Mouse (Mus musculus) splenic B cell, adult 2 months (primary cell): ENCODE results near the gene Smpx.
A peak's percentile ranks its signal among the peaks of the same experiment; 100 is the strongest.

ENCODE experiments used
- DNase-seq: peaks from one replicate; pipeline ENCODE4 v3.0.0-alpha.2; 2011; ENCODE audit warnings: low read depth, low spot score
- H3K27me3 ChIP-seq: 2 replicates; pipeline ENCODE4 v1.6.1; 2012; ENCODE audit warnings: mild to moderate bottlenecking, low read length, moderate library complexity, mixed read lengths; ENCODE audit not compliant: control insufficient read depth, poor library complexity, insufficient read depth, severe bottlenecking
- H3K36me3 ChIP-seq: 2 replicates; pipeline ENCODE4 v1.6.1; 2012; ENCODE audit warnings: mild to moderate bottlenecking, low read length, moderate library complexity, mixed read lengths; ENCODE audit not compliant: control insufficient read depth, poor library complexity, insufficient read depth, severe bottlenecking

Gene Smpx

GRCm38 (mm10) chrX:157698862-157699261 lies at the start of gene Smpx:
Gene Smpx (plus strand): TSS chrX:157698910.
- no peak for DNase-seq
- no peaks in the 10 kb centered on the region for H3K36me3 ChIP-seq

DNA sequence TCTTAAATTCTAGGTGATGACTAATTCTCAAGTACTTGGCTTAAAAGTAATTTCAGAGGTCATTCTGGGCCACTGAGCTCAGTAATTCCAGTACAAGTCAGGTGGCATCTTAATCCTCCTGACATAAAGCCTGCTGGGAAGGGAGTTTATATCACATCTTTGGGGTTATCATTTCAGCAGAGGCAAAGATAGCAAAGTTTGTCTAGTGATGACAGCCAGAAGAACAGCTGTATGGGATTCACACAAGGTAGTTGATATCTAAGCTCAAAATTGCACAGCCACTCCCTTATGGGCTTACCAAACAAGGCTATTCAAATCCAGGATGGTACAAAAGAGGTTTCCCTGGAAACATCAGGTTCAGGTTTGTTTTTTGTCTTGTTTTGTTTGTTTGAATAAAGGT lies 43.7 kb upstream of the Smpx start:
- Histone ChIP-seq H3K36me3 (no peaks in the 10 kb centered on the region), H3K27me3 (no peaks in the 10 kb centered on the region)
- no peak for DNase-seq

More at GRCm38 (mm10) chrX:157698862-157699261, at the start of gene Smpx:
- H3K27me3 ChIP-seq: no peaks in the 10 kb centered on the region

DNA sequence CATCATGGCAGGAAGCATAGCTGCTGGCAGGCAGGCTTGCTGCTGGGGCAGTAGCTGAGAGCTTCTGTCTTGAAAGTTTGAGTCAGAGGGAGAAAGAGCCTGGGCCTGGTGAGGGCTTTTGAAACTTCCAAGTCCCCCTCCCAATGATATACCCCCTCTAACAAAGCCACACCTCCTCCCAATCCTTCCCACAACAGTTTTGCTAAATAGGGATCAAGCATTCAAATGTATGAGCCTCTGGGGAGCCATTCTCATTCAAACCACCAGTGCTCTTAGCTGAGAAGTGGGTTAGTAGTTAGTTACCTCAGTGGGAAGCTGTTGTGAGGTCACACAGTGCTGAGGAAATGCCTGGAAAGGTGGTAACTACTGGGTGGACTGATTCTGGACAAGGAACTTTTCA lies 41.4 kb upstream of the Smpx start:
- no peaks in the 10 kb centered on the region for H3K27me3 ChIP-seq
- H3K36me3 ChIP-seq: no peaks in the 10 kb centered on the region
- no peak for DNase-seq

- no peaks in the 10 kb centered on the region for H3K36me3 ChIP-seq
- peak; percentile 1 for DNase-seq
- H3K27me3 ChIP-seq: no peaks in the 10 kb centered on the region
These were observed 26.9 kb upstream of the Smpx start for GRCm38 (mm10) chrX:157671820-157672219.

DNA sequence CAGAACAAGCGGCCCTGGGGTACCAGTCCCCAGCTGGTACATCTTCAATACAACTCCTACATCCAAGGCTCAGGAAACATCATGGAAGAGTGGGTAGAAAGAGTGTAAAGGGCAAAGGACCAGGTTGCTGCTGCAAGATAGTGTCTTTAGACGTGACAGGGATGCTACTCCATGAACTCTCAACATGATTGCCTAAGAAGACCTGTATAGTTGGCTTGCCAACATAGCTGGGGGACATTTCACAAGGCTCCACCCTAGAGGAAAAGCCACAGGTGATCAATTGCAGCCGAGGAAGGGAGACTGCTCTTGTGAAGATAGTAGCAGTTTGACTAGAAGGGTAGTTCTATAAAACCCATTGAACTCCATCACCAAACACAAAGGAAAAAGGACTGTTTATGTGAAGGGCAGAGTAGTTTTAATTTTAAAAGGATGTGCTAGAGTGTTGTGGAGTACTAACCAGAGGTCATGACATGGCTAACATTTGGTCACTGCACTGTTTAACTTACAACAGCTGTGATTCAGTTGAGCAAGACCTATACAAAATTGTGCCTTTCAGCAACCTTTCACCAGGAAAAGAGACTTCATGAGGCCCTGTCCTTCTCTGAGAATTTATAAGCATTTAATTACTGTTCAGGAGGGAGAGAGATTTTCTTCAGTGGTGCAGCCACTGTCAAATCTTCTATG lies 23.9 kb upstream of the Smpx start:
- Histone ChIP-seq H3K27me3 (no peaks in the 10 kb centered on the region), H3K36me3 (no peaks in the 10 kb centered on the region)
- DNase-seq: no peak

DNA sequence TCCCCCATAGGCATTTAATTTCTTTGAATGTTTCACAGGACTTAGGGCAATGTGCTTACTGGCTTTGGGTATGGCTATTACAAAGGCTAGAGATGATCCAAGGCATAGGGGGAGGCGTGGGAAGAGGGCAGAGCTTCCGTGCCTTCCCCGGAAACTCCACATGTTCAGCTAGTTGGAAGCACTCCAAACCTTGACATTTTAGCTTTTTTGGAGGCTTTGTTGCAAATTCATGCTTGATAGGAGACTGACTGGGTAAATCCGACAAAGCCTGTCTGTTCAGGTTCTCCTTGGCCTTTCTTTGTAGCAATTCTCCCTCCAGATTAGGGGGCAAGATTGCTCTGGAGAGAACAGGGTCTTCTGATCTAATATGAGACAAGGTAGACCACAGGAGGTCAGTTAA lies 7.5 kb upstream of the Smpx start:
- no peak for DNase-seq
- no peaks in the 10 kb centered on the region for H3K36me3 ChIP-seq
- no peaks in the 10 kb centered on the region for H3K27me3 ChIP-seq

- no peaks in the 10 kb centered on the region for H3K27me3 ChIP-seq
- DNase-seq: no peak
These were observed 1.0 kb upstream of the Smpx start for GRCm38 (mm10) chrX:157697591-157698135.

DNA sequence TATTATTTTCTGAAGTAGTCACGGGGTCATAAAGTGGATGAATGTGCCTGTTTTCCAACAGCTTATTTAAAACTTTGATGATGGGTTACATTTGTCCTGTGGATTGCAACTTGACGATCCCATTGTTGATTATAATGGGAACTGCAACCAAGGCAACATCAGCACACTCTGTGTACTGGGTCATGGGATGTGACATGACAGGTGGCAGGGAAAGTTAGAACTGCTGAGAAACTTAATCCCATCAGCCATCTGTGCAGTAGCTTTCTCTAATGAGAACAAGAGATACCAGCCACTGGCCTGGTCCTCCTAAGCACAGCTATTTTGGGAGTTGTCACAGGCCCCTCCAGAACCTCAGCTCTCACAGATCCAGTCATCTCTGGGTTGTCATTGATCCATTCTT lies 8.5 kb downstream of the Smpx start:
- no peaks in the 10 kb centered on the region for H3K27me3 ChIP-seq
- DNase-seq: no peak
- no peaks in the 10 kb centered on the region for H3K36me3 ChIP-seq

More at GRCm38 (mm10) chrX:157697591-157698135, 1.0 kb upstream of the Smpx start:
- no peaks in the 10 kb centered on the region for H3K36me3 ChIP-seq

- no peak for DNase-seq
- H3K27me3 ChIP-seq: no peaks in the 10 kb centered on the region
- no peaks in the 10 kb centered on the region for H3K36me3 ChIP-seq
These were observed 10.0 kb downstream of the Smpx start for GRCm38 (mm10) chrX:157708616-157709280.

DNA sequence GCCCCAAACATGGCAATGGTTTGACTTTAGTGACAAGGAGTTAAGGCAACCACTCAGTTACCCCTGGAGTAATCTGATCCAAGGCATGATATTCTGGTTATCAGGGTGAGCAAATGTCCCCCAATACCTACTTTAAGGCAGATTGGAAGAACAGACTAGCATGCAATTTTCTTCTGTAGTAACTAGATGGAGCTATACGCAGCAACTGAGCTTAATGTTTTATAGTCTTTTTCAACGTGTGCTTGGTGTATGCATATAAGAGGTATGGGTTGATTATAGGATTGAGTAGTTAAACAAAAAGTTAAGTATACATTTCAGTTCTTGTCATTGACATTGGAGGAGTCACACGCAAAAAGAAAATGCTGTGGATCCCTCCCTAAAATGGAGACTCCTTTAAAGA lies 21.2 kb downstream of the Smpx start:
- H3K27me3 ChIP-seq: no peaks in the 10 kb centered on the region
- no peaks in the 10 kb centered on the region for H3K36me3 ChIP-seq
- DNase-seq: no peak

DNA sequence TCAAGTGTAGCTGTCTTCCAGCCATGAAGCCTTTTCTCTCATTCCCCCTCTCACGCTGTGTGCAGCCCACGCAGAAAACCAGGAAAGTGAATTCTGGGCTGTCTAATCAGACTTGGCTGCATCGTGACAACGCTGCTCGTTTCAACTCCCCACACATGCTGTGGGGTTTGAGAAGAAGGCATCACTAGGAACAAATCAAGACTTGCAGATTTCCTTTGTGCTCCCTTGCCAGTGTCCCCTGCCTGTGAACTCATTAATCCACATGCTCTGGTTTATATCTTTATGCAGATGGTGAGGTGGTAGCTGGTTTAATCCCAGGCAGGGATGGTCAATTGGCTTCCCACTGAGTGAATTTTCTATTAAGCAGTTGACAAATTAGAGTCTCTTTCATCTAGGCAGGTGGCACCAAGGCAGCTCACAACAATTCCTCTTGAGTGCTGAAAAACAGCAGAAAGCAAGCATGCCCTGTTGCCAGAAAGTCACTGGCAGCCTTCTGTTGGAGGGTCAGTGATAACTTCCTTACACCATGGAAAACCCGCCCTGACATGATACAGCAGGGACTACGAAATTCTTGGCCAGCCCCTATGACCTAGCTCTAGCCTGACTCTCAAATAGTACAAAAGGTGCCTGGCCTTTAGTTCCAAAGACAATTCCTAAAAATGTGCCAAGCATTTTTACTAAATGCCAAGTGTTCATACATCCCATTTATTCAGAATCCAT lies 32.1 kb downstream of the Smpx start:
- no peak for DNase-seq
- Histone ChIP-seq H3K27me3 (no peaks in the 10 kb centered on the region), H3K36me3 (no peaks in the 10 kb centered on the region)

DNA sequence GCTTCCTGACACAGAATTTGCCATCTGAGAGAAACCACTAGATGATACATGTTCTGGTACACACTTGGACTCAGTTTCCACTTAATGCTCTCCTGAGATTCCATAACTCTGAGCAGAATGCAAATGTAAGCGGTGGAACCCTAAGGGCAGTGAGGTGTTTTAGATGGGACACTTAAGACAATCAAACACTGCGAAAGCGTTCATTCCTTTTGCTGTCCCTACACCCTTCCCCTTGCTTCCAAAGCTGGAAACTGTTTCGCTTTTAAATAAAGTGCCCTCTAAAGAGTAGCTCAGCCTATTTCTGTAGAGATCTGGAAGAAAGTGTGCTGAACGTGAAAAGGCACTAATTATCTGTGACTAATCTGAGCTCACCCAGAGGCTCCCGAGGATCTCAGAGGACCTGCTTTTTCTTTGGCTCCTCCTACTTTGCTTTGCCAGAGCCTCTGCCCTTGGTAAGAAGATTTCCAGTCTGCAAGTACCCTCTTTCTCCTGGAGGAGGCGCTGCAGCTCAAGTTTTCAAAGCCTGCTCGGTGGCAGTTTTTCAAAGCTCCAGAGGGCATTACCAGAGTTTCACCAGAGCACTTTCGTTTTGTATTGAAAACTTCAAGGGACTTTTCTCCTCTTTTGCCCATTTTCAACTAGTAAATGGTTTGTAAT lies 33.1 kb downstream of the Smpx start:
- peak; percentile 6 for DNase-seq
- Histone ChIP-seq H3K27me3 (no peaks in the 10 kb centered on the region), H3K36me3 (no peaks in the 10 kb centered on the region)

- no peak for DNase-seq
- Histone ChIP-seq H3K36me3 (no peaks in the 10 kb centered on the region), H3K27me3 (no peaks in the 10 kb centered on the region)
These were observed 33.6 kb downstream of the Smpx start for GRCm38 (mm10) chrX:157732346-157732745.

DNA sequence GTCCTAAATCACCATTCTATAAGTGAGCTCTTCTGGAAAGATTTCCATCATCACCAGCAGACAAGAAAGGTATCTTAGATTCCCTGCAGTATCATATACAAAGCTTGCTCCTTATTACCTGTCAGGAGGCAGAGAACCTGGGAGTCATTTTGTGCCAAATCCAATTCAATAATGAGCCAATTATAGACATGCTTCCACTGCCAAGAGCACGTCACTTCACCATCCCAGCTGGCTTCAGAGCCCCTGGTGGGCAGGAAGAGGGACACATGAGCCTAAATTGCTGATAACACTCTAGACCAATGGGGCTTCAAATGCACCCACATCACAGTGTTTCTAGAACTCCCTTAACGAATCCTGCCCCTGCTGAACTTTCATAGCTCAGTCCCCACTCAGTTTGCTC lies 35.1 kb downstream of the Smpx start:
- Histone ChIP-seq H3K36me3 (no peaks in the 10 kb centered on the region), H3K27me3 (no peaks in the 10 kb centered on the region)
- DNase-seq: no peak
